Mouse (Mus musculus): ENCODE measurements around the gene 4921539E11Rik. TPM values are rescaled to one million over a fixed set of nuclear protein-coding genes. Genes with fewer than 3 reads are reported as not detected.

The 4921539E11Rik gene
- polyA plus RNA-seq, 1 experiment from 2014 or later = not detected

- H3K27ac ChIP-seq = no peak overlapping the region
- WGBS = 72% methylated on average over 7 of the region's 8 CpGs
- ATAC-seq (ENCODE audit: insufficient read depth, low FRiP score, low read depth) = no peak
- H3K4me2 ChIP-seq = no peak overlapping the region
- H3K9ac ChIP-seq = no peak overlapping the region
- no peaks in the 10 kb centered on the region for H3K4me1 ChIP-seq
- no peaks in the 10 kb centered on the region for H3K27me3 ChIP-seq (replicated peaks)
- no peaks in the 10 kb centered on the region for H3K9me3 ChIP-seq
- H3K4me3 ChIP-seq (replicated peaks) = no peak overlapping the region
- H3K36me3 ChIP-seq = no peaks in the 10 kb centered on the region
Observed at GRCm38 (mm10) chr4:103273021-103273420, 17.6 kb downstream of the 4921539E11Rik start.

DNA sequence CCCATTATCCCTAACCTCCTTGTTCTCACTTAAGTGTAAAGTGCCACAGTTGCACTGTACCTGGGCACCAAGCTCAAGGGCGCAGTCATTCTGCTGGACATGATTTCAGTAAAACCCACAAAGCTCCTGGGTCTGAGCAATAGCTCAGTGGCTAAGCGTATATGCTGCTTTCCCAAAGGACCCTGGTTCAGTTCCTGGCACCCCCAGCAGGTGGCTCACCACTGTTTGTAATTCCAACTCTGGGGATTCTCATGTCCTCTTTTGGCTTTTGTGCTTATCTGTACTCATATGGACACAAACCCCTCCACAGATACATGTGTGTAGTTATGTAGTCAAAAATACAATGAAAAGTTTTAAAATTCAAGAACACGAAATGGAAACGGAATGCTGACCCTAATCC, 21.3 kb downstream of the 4921539E11Rik start:
- Histone ChIP-seq H3K9ac (no peak overlapping the region), H3K4me1 (no peaks in the 10 kb centered on the region), H3K4me3 (replicated peaks) (no peak overlapping the region), H3K36me3 (no peaks in the 10 kb centered on the region), H3K27me3 (replicated peaks) (no peaks in the 10 kb centered on the region), H3K4me2 (no peak overlapping the region), H3K27ac (no peak overlapping the region), H3K9me3 (no peaks in the 10 kb centered on the region)
- ATAC-seq (ENCODE audit: insufficient read depth, low FRiP score, low read depth) = no peak
- whole genome bisulfite sequencing = 81% methylated on average over 4 of the region's 4 CpGs

DNA sequence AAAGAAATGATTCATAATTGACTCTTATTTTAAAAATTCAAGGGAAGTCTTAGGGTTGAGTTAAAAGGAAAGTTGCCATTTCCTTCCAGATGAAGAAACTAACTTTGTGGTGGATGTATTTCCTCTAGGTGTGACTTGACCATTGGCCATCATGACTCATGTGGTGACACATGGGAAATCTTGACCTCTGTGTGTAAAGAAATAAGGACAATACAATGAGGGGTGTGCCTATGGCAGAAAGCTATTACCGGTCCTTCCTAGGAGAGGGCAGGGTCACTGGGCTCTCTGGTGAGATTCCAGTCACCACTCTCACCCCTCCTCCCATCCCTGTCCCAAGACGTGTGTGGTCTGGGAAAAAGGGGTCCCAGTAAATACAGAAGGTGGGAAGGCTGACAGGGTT, 25.5 kb downstream of the 4921539E11Rik start:
- Histone ChIP-seq H3K9me3 (no peaks in the 10 kb centered on the region), H3K4me1 (no peaks in the 10 kb centered on the region), H3K27me3 (replicated peaks) (no peaks in the 10 kb centered on the region), H3K4me3 (replicated peaks) (no peak overlapping the region), H3K36me3 (no peaks in the 10 kb centered on the region), H3K9ac (no peak overlapping the region), H3K27ac (no peak overlapping the region), H3K4me2 (no peak overlapping the region)
- WGBS = 32% methylated on average over 2 of the region's 2 CpGs
- ATAC-seq (ENCODE audit: insufficient read depth, low FRiP score, low read depth) = no peak

- 12% methylated on average over 8 of the region's 8 CpGs for WGBS
- H3K9ac ChIP-seq = no peak overlapping the region
- ATAC-seq (ENCODE audit: insufficient read depth, low FRiP score, low read depth) = no peak; the same call in 1 of the 2 replicates
- H3K4me1 ChIP-seq = no peaks in the 10 kb centered on the region
- no peaks in the 10 kb centered on the region for H3K9me3 ChIP-seq
- H3K36me3 ChIP-seq = no peaks in the 10 kb centered on the region
- H3K4me3 ChIP-seq (replicated peaks) = no peak overlapping the region
- no peaks in the 10 kb centered on the region for H3K27me3 ChIP-seq (replicated peaks)
- H3K4me2 ChIP-seq = no peak overlapping the region
- no peak overlapping the region for H3K27ac ChIP-seq
Observed at GRCm38 (mm10) chr4:103263812-103264396, 26.8 kb downstream of the 4921539E11Rik start.

- H3K9me3 ChIP-seq = no peaks in the 10 kb centered on the region
Observed at GRCm38 (mm10) chr4:103263378-103263777, 27.3 kb downstream of the 4921539E11Rik start.

GRCm38 (mm10) chr4:103258817-103259216, 31.8 kb downstream of the 4921539E11Rik start:
- no peaks in the 10 kb centered on the region for H3K27me3 ChIP-seq (replicated peaks)
- no peak overlapping the region for H3K4me3 ChIP-seq (replicated peaks)
- 84% methylated on average over 3 of the region's 3 CpGs for WGBS
- no peak overlapping the region for H3K9ac ChIP-seq
- no peak overlapping the region for H3K4me2 ChIP-seq
- no peak overlapping the region for H3K27ac ChIP-seq
- no peaks in the 10 kb centered on the region for H3K36me3 ChIP-seq
- no peaks in the 10 kb centered on the region for H3K9me3 ChIP-seq
- ATAC-seq (ENCODE audit: insufficient read depth, low FRiP score, low read depth) = no peak
- no peaks in the 10 kb centered on the region for H3K4me1 ChIP-seq

More at GRCm38 (mm10) chr4:103263378-103263777, 27.3 kb downstream of the 4921539E11Rik start:
- WGBS = 19% methylated on average over 5 of the region's 5 CpGs
- Histone ChIP-seq H3K27ac (no peak overlapping the region), H3K4me3 (replicated peaks) (no peak overlapping the region), H3K9ac (no peak overlapping the region), H3K36me3 (no peaks in the 10 kb centered on the region), H3K4me2 (no peak overlapping the region), H3K27me3 (replicated peaks) (no peaks in the 10 kb centered on the region), H3K4me1 (no peaks in the 10 kb centered on the region)
- no peak for ATAC-seq (ENCODE audit: insufficient read depth, low FRiP score, low read depth)

DNA sequence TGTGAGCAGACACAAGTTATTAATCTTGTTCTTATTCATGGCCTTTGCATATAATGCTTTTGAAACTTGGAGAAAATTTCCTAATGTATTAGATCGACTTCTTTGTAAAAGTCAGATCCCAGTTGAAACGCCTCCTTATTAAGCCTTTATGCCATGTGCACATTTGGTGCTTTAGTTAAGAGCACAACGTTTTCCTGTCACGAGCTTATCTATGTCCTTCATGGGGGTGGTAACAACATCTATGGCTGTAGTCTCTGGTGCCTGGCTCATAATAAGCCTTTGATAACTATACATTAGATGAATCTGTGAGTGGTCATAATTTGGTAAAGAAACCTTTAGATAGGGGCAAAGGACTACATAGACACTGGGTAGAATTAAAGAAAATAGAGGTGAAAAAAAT, 36.8 kb downstream of the 4921539E11Rik start:
- Histone ChIP-seq H3K9ac (no peak overlapping the region), H3K27me3 (replicated peaks) (no peaks in the 10 kb centered on the region), H3K4me1 (no peaks in the 10 kb centered on the region), H3K9me3 (no peaks in the 10 kb centered on the region), H3K4me3 (replicated peaks) (no peak overlapping the region), H3K27ac (no peak overlapping the region), H3K36me3 (no peaks in the 10 kb centered on the region), H3K4me2 (no peak overlapping the region)
- ATAC-seq (ENCODE audit: insufficient read depth, low FRiP score, low read depth) = no peak
- WGBS = 62% methylated on average over 4 of the region's 4 CpGs

DNA sequence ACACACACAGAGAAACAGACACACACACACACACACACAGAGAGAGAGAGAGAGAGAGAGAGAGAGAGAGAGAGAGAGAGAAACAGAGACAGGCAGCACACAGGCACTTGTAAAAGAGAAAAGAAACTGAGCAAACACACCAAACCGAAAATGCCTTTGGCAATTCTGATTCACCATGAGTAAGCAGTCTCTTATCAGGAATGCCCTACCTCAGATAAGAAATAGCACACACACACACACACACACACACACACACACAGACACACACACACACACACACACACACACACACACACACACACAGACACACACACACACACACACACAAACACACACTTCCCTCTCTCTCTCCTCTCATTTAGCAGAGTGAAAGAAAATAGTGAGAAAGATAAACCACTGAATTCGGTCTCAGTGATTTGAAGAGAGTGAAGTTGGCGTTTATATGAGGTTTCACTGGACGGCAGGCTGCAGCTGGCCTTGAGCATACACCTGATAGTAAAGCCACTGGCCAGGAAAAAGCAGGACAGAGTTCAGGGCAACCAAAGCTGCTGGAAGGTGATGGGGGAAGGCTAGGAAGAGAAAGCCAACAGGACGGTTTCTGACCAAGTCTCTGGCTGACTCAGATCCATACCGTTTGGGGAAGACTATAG, 41.1 kb downstream of the 4921539E11Rik start:
- Histone ChIP-seq H3K4me2 (no peak overlapping the region), H3K27ac (no peak overlapping the region), H3K36me3 (no peaks in the 10 kb centered on the region), H3K9ac (no peak overlapping the region), H3K4me3 (replicated peaks) (no peak overlapping the region), H3K4me1 (no peaks in the 10 kb centered on the region), H3K9me3 (no peaks in the 10 kb centered on the region), H3K27me3 (replicated peaks) (no peaks in the 10 kb centered on the region)
- ATAC-seq (ENCODE audit: insufficient read depth, low FRiP score, low read depth) = no peak
- 33% methylated on average over 6 of the region's 6 CpGs for WGBS

- Histone ChIP-seq H3K27ac (no peak overlapping the region), H3K9ac (no peak overlapping the region), H3K4me2 (no peak overlapping the region), H3K4me1 (no peaks in the 10 kb centered on the region), H3K36me3 (no peaks in the 10 kb centered on the region), H3K4me3 (replicated peaks) (no peak overlapping the region), H3K9me3 (no peaks in the 10 kb centered on the region), H3K27me3 (replicated peaks) (no peaks in the 10 kb centered on the region)
- ATAC-seq (ENCODE audit: insufficient read depth, low FRiP score, low read depth) = no peak
- WGBS = 80% methylated on average over 2 of the region's 2 CpGs
Observed at GRCm38 (mm10) chr4:103247813-103248212, 42.9 kb downstream of the 4921539E11Rik start.

- Histone ChIP-seq H3K4me1 (no peaks in the 10 kb centered on the region), H3K27ac (no peak overlapping the region), H3K27me3 (replicated peaks) (no peaks in the 10 kb centered on the region), H3K4me2 (no peak overlapping the region), H3K36me3 (no peaks in the 10 kb centered on the region), H3K4me3 (replicated peaks) (no peak overlapping the region), H3K9me3 (no peaks in the 10 kb centered on the region), H3K9ac (no peak overlapping the region)
- no peak for ATAC-seq (ENCODE audit: insufficient read depth, low FRiP score, low read depth)
- whole genome bisulfite sequencing = 82% methylated on average over 3 of the region's 3 CpGs
Observed at GRCm38 (mm10) chr4:103247249-103247648, 43.4 kb downstream of the 4921539E11Rik start.

DNA sequence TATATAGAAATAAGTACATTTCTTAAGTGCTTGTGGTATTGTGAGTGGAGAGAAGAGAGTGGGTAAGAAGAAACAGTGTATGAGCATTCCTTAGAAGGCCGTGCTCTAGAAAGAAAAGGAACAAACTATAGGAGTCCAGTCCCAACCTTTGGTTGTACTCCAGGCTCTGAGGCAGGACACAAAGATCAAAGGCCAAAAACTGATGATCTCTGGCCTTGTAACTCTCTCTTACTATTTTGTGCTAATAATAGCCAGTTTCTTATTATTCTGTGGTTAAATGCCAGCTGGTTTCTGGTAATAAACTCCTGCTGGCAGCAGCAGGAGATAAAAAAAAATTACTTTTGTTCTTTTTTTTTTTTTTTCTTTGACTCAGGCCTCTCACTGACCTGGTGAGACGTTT, 58.5 kb downstream of the 4921539E11Rik start:
- 61% methylated on average over 2 of the region's 2 CpGs for WGBS
- H3K4me3 ChIP-seq (replicated peaks) = no peak overlapping the region
- no peaks in the 10 kb centered on the region for H3K27me3 ChIP-seq (replicated peaks)
- no peak for ATAC-seq (ENCODE audit: insufficient read depth, low FRiP score, low read depth)
- no peaks in the 10 kb centered on the region for H3K4me1 ChIP-seq
- no peak overlapping the region for H3K27ac ChIP-seq
- no peak overlapping the region for H3K4me2 ChIP-seq
- H3K36me3 ChIP-seq = no peaks in the 10 kb centered on the region
- no peak overlapping the region for H3K9ac ChIP-seq
- no peaks in the 10 kb centered on the region for H3K9me3 ChIP-seq

DNA sequence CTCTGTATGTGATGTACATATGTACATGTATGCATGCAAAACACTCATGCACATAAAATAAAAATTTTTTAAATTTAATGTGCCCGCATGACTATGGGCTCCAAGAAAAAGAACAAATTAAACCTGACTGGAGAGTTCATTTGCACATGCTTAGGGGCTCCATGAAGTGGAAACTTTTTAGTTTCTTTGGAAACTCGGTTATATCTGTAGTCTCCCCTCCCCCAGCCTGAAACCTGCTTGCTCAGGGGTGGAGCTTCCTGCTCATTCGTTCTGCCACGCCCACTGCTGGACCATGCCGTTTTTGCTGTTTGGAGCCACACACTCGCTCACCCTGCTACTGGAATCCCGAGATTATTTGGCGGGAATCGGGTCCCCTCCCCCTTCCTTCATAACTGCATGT, 67.8 kb downstream of the 4921539E11Rik start:
- H3K9ac ChIP-seq = no peak overlapping the region
- ATAC-seq (ENCODE audit: insufficient read depth, low FRiP score, low read depth) = no peak
- H3K9me3 ChIP-seq = no peaks in the 10 kb centered on the region
- H3K36me3 ChIP-seq = no peaks in the 10 kb centered on the region
- WGBS = 39% methylated on average over 9 of the region's 9 CpGs
- 0 out of 2 replicates have a peak overlapping the region, but pooled peaks have one; percentile 10 for H3K4me2 ChIP-seq
- no peak overlapping the region for H3K4me3 ChIP-seq (replicated peaks)
- H3K27ac ChIP-seq = no peak overlapping the region
- H3K4me1 ChIP-seq = no peaks in the 10 kb centered on the region
- no peaks in the 10 kb centered on the region for H3K27me3 ChIP-seq (replicated peaks)
